Mouse (Mus musculus): ENCODE results near the gene Nlrx1. TPM values are rescaled to one million over a fixed set of nuclear protein-coding genes. Genes with fewer than 3 reads are reported as not detected.

Gene Nlrx1
- polyA plus RNA-seq, 1 experiment from 2014 or later, result 5.9 TPM

Other genes with a start within 250 kb of the Nlrx1 start
- 0.47 and 0.98 TPM in 2 replicates for gene Thy1, start 225.2 kb downstream of the Nlrx1 start, polyA plus RNA-seq (2015; fragmentation: Nextera tagmentation; extraction: Ambion mirVana)
- 48.5 and 66.0 TPM in 2 replicates for gene Usp2, start 201.6 kb downstream of the Nlrx1 start, polyA plus RNA-seq (2015; fragmentation: Nextera tagmentation; extraction: Ambion mirVana)
- not detected in 2 replicates for gene Mfrp, start 166.9 kb downstream of the Nlrx1 start, polyA plus RNA-seq (2015; fragmentation: Nextera tagmentation; extraction: Ambion mirVana)
- 1.1 and 2.1 TPM in 2 replicates for gene C1qtnf5, start 161.4 kb downstream of the Nlrx1 start, polyA plus RNA-seq (2015; fragmentation: Nextera tagmentation; extraction: Ambion mirVana)
- not detected in 2 replicates for gene Gm49380, start 155.1 kb downstream of the Nlrx1 start, polyA plus RNA-seq (2015; fragmentation: Nextera tagmentation; extraction: Ambion mirVana)
- 38.5 and 39.3 TPM in 2 replicates for gene Rnf26, start 155.1 kb downstream of the Nlrx1 start, polyA plus RNA-seq (2015; fragmentation: Nextera tagmentation; extraction: Ambion mirVana)
- gene Mcam, start 134.1 kb downstream of the Nlrx1 start, polyA plus RNA-seq (2015; fragmentation: Nextera tagmentation; extraction: Ambion mirVana), result 112 and 127 TPM in 2 replicates
- gene Cbl, start 34.5 kb downstream of the Nlrx1 start, polyA plus RNA-seq (2015; fragmentation: Nextera tagmentation; extraction: Ambion mirVana), result 10.4 and 11.9 TPM in 2 replicates
- not detected in 2 replicates for gene Ccdc153, start 27.9 kb downstream of the Nlrx1 start, polyA plus RNA-seq (2015; fragmentation: Nextera tagmentation; extraction: Ambion mirVana)
- 0.12 TPM in 1 of 2 replicates, not detected in the other for gene Pdzd3, start 17.1 kb downstream of the Nlrx1 start, polyA plus RNA-seq (2015; fragmentation: Nextera tagmentation; extraction: Ambion mirVana)
- gene Abcg4, start 20.0 kb upstream of the Nlrx1 start, polyA plus RNA-seq (2015; fragmentation: Nextera tagmentation; extraction: Ambion mirVana), result 2.1 and 3.5 TPM in 2 replicates
- gene Hinfp, start 37.1 kb upstream of the Nlrx1 start, polyA plus RNA-seq (2015; fragmentation: Nextera tagmentation; extraction: Ambion mirVana), result 14.9 and 16.0 TPM in 2 replicates
- 7.1 TPM in 2 replicates for gene C2cd2l, start 51.7 kb upstream of the Nlrx1 start, polyA plus RNA-seq (2015; fragmentation: Nextera tagmentation; extraction: Ambion mirVana)
- 33.4 and 34.4 TPM in 2 replicates for gene Dpagt1, start 57.4 kb upstream of the Nlrx1 start, polyA plus RNA-seq (2015; fragmentation: Nextera tagmentation; extraction: Ambion mirVana)
- 196 and 199 TPM in 2 replicates for gene H2afx, start 66.1 kb upstream of the Nlrx1 start, polyA plus RNA-seq (2015; fragmentation: Nextera tagmentation; extraction: Ambion mirVana)
- 135 and 149 TPM in 2 replicates for gene Hmbs, start 75.6 kb upstream of the Nlrx1 start, polyA plus RNA-seq (2015; fragmentation: Nextera tagmentation; extraction: Ambion mirVana)
- gene Vps11, start 93.1 kb upstream of the Nlrx1 start, polyA plus RNA-seq (2015; fragmentation: Nextera tagmentation; extraction: Ambion mirVana), result 20.0 and 21.1 TPM in 2 replicates
- gene Hyou1, start 110.9 kb upstream of the Nlrx1 start, polyA plus RNA-seq (2015; fragmentation: Nextera tagmentation; extraction: Ambion mirVana), result 16.0 and 17.5 TPM in 2 replicates
- 31.4 and 36.4 TPM in 2 replicates for gene Slc37a4, start 128.3 kb upstream of the Nlrx1 start, polyA plus RNA-seq (2015; fragmentation: Nextera tagmentation; extraction: Ambion mirVana)
- 1,048 and 1,209 TPM in 2 replicates for gene Rps25, start 138.5 kb upstream of the Nlrx1 start, polyA plus RNA-seq (2015; fragmentation: Nextera tagmentation; extraction: Ambion mirVana)
- gene Trappc4, start 139.0 kb upstream of the Nlrx1 start, polyA plus RNA-seq (2015; fragmentation: Nextera tagmentation; extraction: Ambion mirVana), result 78.9 and 89.7 TPM in 2 replicates
- 19.6 and 21.4 TPM in 2 replicates for gene Ccdc84, start 150.0 kb upstream of the Nlrx1 start, polyA plus RNA-seq (2015; fragmentation: Nextera tagmentation; extraction: Ambion mirVana)
- gene Foxr1, start 172.5 kb upstream of the Nlrx1 start, polyA plus RNA-seq (2015; fragmentation: Nextera tagmentation; extraction: Ambion mirVana), result not detected in 2 replicates
- not detected in 2 replicates for gene Upk2, start 186.4 kb upstream of the Nlrx1 start, polyA plus RNA-seq (2015; fragmentation: Nextera tagmentation; extraction: Ambion mirVana)
- gene Bcl9l, start 214.2 kb upstream of the Nlrx1 start, polyA plus RNA-seq (2015; fragmentation: Nextera tagmentation; extraction: Ambion mirVana), result 7.3 and 9.4 TPM in 2 replicates

Measured in heart, embryonic 13.5 days (tissue).